16 mouse cellular contexts compared by ENCODE assay signal in genomic region chr3:90589390-90589789, GRCm38 (mm10). TPM values are rescaled to one million over a fixed set of nuclear protein-coding genes. Genes with fewer than 3 reads are reported as not detected.
DNase-seq lines count a peak whose midpoint lies in the region; ATAC-seq and TF ChIP-seq lines count a peak whose summit lies in the region.
"Had no signal": no experiment of that assay in that cellular context is flagged by ENCODE, and none has a peak within 500 bp of the region (broad histone marks: within the 10 kb centered on the region; RNA-seq: fewer than 3 reads in every experiment).

No protein-coding gene starts in this region.

- H3K4me3 ChIP-seq in embryonic facial prominence, embryonic 13.5 days: no peak overlapping the region
- no peak overlapping the region for H3K4me3 ChIP-seq in embryonic facial prominence, embryonic 10.5 days
- H3K4me3 ChIP-seq in olfactory bulb, adult 2 months (ENCODE audit: insufficient read depth, low read depth, low read length): no peak overlapping the region

- H3K27ac ChIP-seq in embryonic facial prominence, embryonic 13.5 days: peak overlapping the region; percentile 22; the same call in 1 of the 2 replicates
- H3K27ac ChIP-seq in embryonic facial prominence, embryonic 10.5 days (replicated peaks): no peak overlapping the region
- peak overlapping the region; percentile 62; the same call in 1 of the 2 replicates for H3K27ac ChIP-seq in olfactory bulb, adult 2 months (ENCODE audit: insufficient read depth, low read depth, low read length)

- H3K9ac ChIP-seq in embryonic facial prominence, embryonic 13.5 days: no peak overlapping the region

- no peaks in the 10 kb centered on the region for H3K27me3 ChIP-seq in embryonic facial prominence, embryonic 13.5 days
- no peaks in the 10 kb centered on the region for H3K27me3 ChIP-seq in embryonic facial prominence, embryonic 10.5 days (replicated peaks; ENCODE audit: low read depth, poor library complexity, severe bottlenecking)
- H3K27me3 ChIP-seq: Patski had no signal

- peaks cover 22% of the 10 kb centered on the region; the same call in 1 of the 2 replicates for H3K4me1 ChIP-seq in embryonic facial prominence, embryonic 13.5 days
- peaks cover 10% of the 10 kb centered on the region; the same call in 1 of the 2 replicates for H3K4me1 ChIP-seq in embryonic facial prominence, embryonic 10.5 days
- peaks cover 24% of the 10 kb centered on the region for H3K4me1 ChIP-seq in olfactory bulb, adult 2 months (ENCODE audit: control insufficient read depth, insufficient read depth, low read length)

- 80% methylated on average over 6 of the region's 6 CpGs for WGBS in embryonic facial prominence, embryonic 13.5 days
- WGBS in embryonic facial prominence, embryonic 10.5 days: 81% methylated on average over 6 of the region's 6 CpGs
- 89% methylated on average over 6 of the region's 6 CpGs for WGBS in olfactory bulb, adult 2 months

- TF ChIP-seq POLR2A in olfactory bulb, adult 2 months (IDR thresholded peaks at IDR 0.05; ENCODE audit: insufficient read depth, low read depth, low read length): no peak

- no peak for DNase-seq in embryonic facial prominence, embryonic 10.5 days (ENCODE audit: low spot score)
- DNase-seq in 416B (ENCODE audit: low read depth): peak; percentile 97
- no peak for DNase-seq in adrenal gland, postnatal 4 days (ENCODE audit: low spot score in 2 of 2)
- no peak for DNase-seq in adrenal gland, postnatal 14 days
- DNase-seq in cerebellum, adult 11-12 months: no peak
- DNase-seq: kidney, postnatal 4 days; retina, postnatal 1 day had no signal

- no peak for ATAC-seq in embryonic facial prominence, embryonic 13.5 days (ENCODE audit: insufficient number of reproducible peaks, insufficient read depth, low FRiP score, low TSS enrichment, low read depth)
- peak; percentile 58 for ATAC-seq in granulocyte monocyte progenitor cell, adult 5-6 weeks (replicated peaks; ENCODE audit: poor library complexity, severe bottlenecking)
- ATAC-seq: lung, postnatal 0 days; Patski had no signal

- TF ChIP-seq CTCF in olfactory bulb, adult 2 months (IDR thresholded peaks at IDR 0.05; ENCODE audit: insufficient read depth, low read depth, low read length): no peak

- no peaks in the 10 kb centered on the region for H3K36me3 ChIP-seq in embryonic facial prominence, embryonic 13.5 days
- H3K36me3 ChIP-seq in embryonic facial prominence, embryonic 10.5 days (replicated peaks): no peaks in the 10 kb centered on the region

- no peaks in the 10 kb centered on the region for H3K9me3 ChIP-seq in embryonic facial prominence, embryonic 13.5 days
- H3K9me3 ChIP-seq in embryonic facial prominence, embryonic 10.5 days: peaks cover 4% of the 10 kb centered on the region; the same call in 1 of the 2 replicates

- H3K4me2 ChIP-seq in embryonic facial prominence, embryonic 13.5 days: no peak overlapping the region

RNA-seq across cellular contexts. Expression of gene S100a2, which starts 0.7 kb away (rescaled TPM):
- not detected in 2 replicates for polyA plus RNA-seq in embryonic facial prominence, embryonic 13.5 days (2015; fragmentation: Nextera tagmentation; extraction: Ambion mirVana)
- not detected in 2 replicates for polyA plus RNA-seq in embryonic facial prominence, embryonic 10.5 days (2016; fragmentation: Nextera tagmentation; extraction: Ambion mirVana)
- not detected in 2 replicates for total RNA-seq in granulocyte monocyte progenitor cell, adult 5-6 weeks (2014; fragmentation: Nextera tagmentation)
- total RNA-seq in granulocyte monocyte progenitor cell, adult 5-6 weeks (2017): not detected in 2 replicates
- polyA plus RNA-seq in olfactory bulb, adult 2 months (2012; ENCODE audit: insufficient read depth, insufficient read length, low replicate concordance, missing spikeins): not detected in 2 replicates
- total RNA-seq in adrenal gland, postnatal 4 days (2021): not detected
- total RNA-seq in adrenal gland, postnatal 14 days (2021): not detected in 2 replicates
- total RNA-seq: gastrocnemius, adult 8-10 months; heart, postnatal 25 days; left cerebral cortex, postnatal 36 days had no signal
- polyA plus RNA-seq: Patski; testis, adult 2 months had no signal

RNA-seq across cellular contexts. Expression of gene Gm42674, which starts 12.3 kb away (rescaled TPM):
- polyA plus RNA-seq in embryonic facial prominence, embryonic 13.5 days (2015; fragmentation: Nextera tagmentation; extraction: Ambion mirVana): not detected in 2 replicates
- not detected in 2 replicates for polyA plus RNA-seq in embryonic facial prominence, embryonic 10.5 days (2016; fragmentation: Nextera tagmentation; extraction: Ambion mirVana)
- total RNA-seq in granulocyte monocyte progenitor cell, adult 5-6 weeks (2014; fragmentation: Nextera tagmentation): not detected in 2 replicates
- total RNA-seq in granulocyte monocyte progenitor cell, adult 5-6 weeks (2017): not detected in 2 replicates
- polyA plus RNA-seq in olfactory bulb, adult 2 months (2012; ENCODE audit: insufficient read depth, insufficient read length, low replicate concordance, missing spikeins): not detected in 2 replicates
- not detected for total RNA-seq in adrenal gland, postnatal 4 days (2021)
- not detected in 2 replicates for total RNA-seq in adrenal gland, postnatal 14 days (2021)
- total RNA-seq: gastrocnemius, adult 8-10 months; heart, postnatal 25 days; left cerebral cortex, postnatal 36 days had no signal
- polyA plus RNA-seq: lung, postnatal 0 days; Patski; testis, adult 2 months had no signal

RNA-seq across cellular contexts. Expression of gene S100a4, which starts 14.2 kb away (rescaled TPM):
- 18.8 and 19.2 TPM in 2 replicates for polyA plus RNA-seq in embryonic facial prominence, embryonic 13.5 days (2015; fragmentation: Nextera tagmentation; extraction: Ambion mirVana)
- polyA plus RNA-seq in embryonic facial prominence, embryonic 10.5 days (2016; fragmentation: Nextera tagmentation; extraction: Ambion mirVana): 1.1 TPM in 1 of 2 replicates, not detected in the other
- 20.4 and 46.6 TPM in 2 replicates for total RNA-seq in granulocyte monocyte progenitor cell, adult 5-6 weeks (2014; fragmentation: Nextera tagmentation)
- total RNA-seq in granulocyte monocyte progenitor cell, adult 5-6 weeks (2017): 21.0 and 41.8 TPM in 2 replicates
- polyA plus RNA-seq in olfactory bulb, adult 2 months (2012; ENCODE audit: insufficient read depth, insufficient read length, low replicate concordance, missing spikeins): not detected in 2 replicates
- 10 to 100 TPM; 11.4 to 14.7 TPM for total RNA-seq in adrenal gland, postnatal 4 days (2021)
- total RNA-seq in adrenal gland, postnatal 14 days (2021): 9.6 and 18.7 TPM in 2 replicates

RNA-seq across cellular contexts. Expression of gene S100a5, which starts 18.9 kb away (rescaled TPM):
- not detected in 2 replicates for polyA plus RNA-seq in embryonic facial prominence, embryonic 13.5 days (2015; fragmentation: Nextera tagmentation; extraction: Ambion mirVana)
- polyA plus RNA-seq in embryonic facial prominence, embryonic 10.5 days (2016; fragmentation: Nextera tagmentation; extraction: Ambion mirVana): not detected in 2 replicates
- total RNA-seq in granulocyte monocyte progenitor cell, adult 5-6 weeks (2014; fragmentation: Nextera tagmentation): not detected in 2 replicates
- total RNA-seq in granulocyte monocyte progenitor cell, adult 5-6 weeks (2017): not detected in 2 replicates
- not detected in 2 replicates for polyA plus RNA-seq in olfactory bulb, adult 2 months (2012; ENCODE audit: insufficient read depth, insufficient read length, low replicate concordance, missing spikeins)
- total RNA-seq in adrenal gland, postnatal 4 days (2021): not detected
- not detected in 2 replicates for total RNA-seq in adrenal gland, postnatal 14 days (2021)
- total RNA-seq: heart, postnatal 25 days; left cerebral cortex, postnatal 36 days had no signal
- polyA plus RNA-seq: lung, postnatal 0 days; Patski; testis, adult 2 months had no signal

RNA-seq across cellular contexts. Expression of gene S100a6, which starts 23.3 kb away (rescaled TPM):
- 89.9 and 97.9 TPM in 2 replicates for polyA plus RNA-seq in embryonic facial prominence, embryonic 13.5 days (2015; fragmentation: Nextera tagmentation; extraction: Ambion mirVana)
- 17.7 and 21.3 TPM in 2 replicates for polyA plus RNA-seq in embryonic facial prominence, embryonic 10.5 days (2016; fragmentation: Nextera tagmentation; extraction: Ambion mirVana)
- total RNA-seq in granulocyte monocyte progenitor cell, adult 5-6 weeks (2014; fragmentation: Nextera tagmentation): 3.6 and 13.4 TPM in 2 replicates
- 13.0 and 18.6 TPM in 2 replicates for total RNA-seq in granulocyte monocyte progenitor cell, adult 5-6 weeks (2017)
- not detected in 2 replicates for polyA plus RNA-seq in olfactory bulb, adult 2 months (2012; ENCODE audit: insufficient read depth, insufficient read length, low replicate concordance, missing spikeins)
- total RNA-seq in adrenal gland, postnatal 4 days (2021): 10 to 100 TPM; 71.7 to 72.5 TPM
- total RNA-seq in adrenal gland, postnatal 14 days (2021): 54.3 and 59.5 TPM in 2 replicates
